13 mouse cellular contexts compared by ENCODE assay signal in genomic region chr10:83618819-83619440, GRCm38 (mm10). TPM values are rescaled to one million over a fixed set of nuclear protein-coding genes. Genes with fewer than 3 reads are reported as not detected.
DNase-seq lines count a peak whose midpoint lies in the region; ATAC-seq lines count a peak whose summit lies in the region.
"Had no signal": no experiment of that assay in that cellular context is flagged by ENCODE, and none has a peak within 500 bp of the region (broad histone marks: within the 10 kb centered on the region; RNA-seq: fewer than 3 reads in every experiment).

No protein-coding gene starts in this region.

- peaks cover 63% of the 10 kb centered on the region for H3K36me3 ChIP-seq in limb, embryonic 13.5 days
- peaks cover 42% of the 10 kb centered on the region for H3K36me3 ChIP-seq in limb, embryonic 10.5 days

- H3K9me3 ChIP-seq in limb, embryonic 13.5 days, result no peaks in the 10 kb centered on the region
- no peaks in the 10 kb centered on the region for H3K9me3 ChIP-seq in limb, embryonic 10.5 days (replicated peaks)
- H3K9me3 ChIP-seq: embryonic facial prominence, embryonic 12.5 days had no signal

- no peak overlapping the region for H3K4me3 ChIP-seq in limb, embryonic 13.5 days
- no peak overlapping the region for H3K4me3 ChIP-seq in limb, embryonic 10.5 days
- H3K4me3 ChIP-seq: embryonic facial prominence, embryonic 12.5 days had no signal

- no peaks in the 10 kb centered on the region for H3K27me3 ChIP-seq in limb, embryonic 13.5 days
- H3K27me3 ChIP-seq in limb, embryonic 10.5 days (ENCODE audit: low read depth, poor library complexity, severe bottlenecking), result no peaks in the 10 kb centered on the region
- H3K27me3 ChIP-seq: embryonic facial prominence, embryonic 12.5 days had no signal

- WGBS in limb, embryonic 13.5 days, result 83% methylated on average over 12 of the region's 12 CpGs
- WGBS in limb, embryonic 10.5 days, result 90% methylated on average over 12 of the region's 12 CpGs

- H3K4me2 ChIP-seq in limb, embryonic 13.5 days (replicated peaks), result no peak overlapping the region
- H3K4me2 ChIP-seq: embryonic facial prominence, embryonic 12.5 days; midbrain, embryonic 11.5 days had no signal

- H3K4me1 ChIP-seq in limb, embryonic 13.5 days, result 0 out of 2 replicates have a peak, but pooled peaks cover 4% of the 10 kb centered on the region
- no peaks in the 10 kb centered on the region for H3K4me1 ChIP-seq in limb, embryonic 10.5 days
- H3K4me1 ChIP-seq: embryonic facial prominence, embryonic 12.5 days had no signal

- no peak overlapping the region for H3K9ac ChIP-seq in limb, embryonic 13.5 days
- H3K9ac ChIP-seq: embryonic facial prominence, embryonic 12.5 days had no signal

- ATAC-seq in frontal cortex, adult (ENCODE audit: low TSS enrichment), result peak; percentile 81
- ATAC-seq in limb, embryonic 13.5 days (ENCODE audit: low FRiP score, low read depth), result 0 out of 2 replicates have a peak, but pooled peaks have one; percentile 5
- ATAC-seq: inflammation-experienced regulatory T-cells, adult 6 months had no signal

- no peak for DNase-seq in frontal cortex, postnatal 10 days (ENCODE audit: low spot score in 2 of 2)
- no peak for DNase-seq in limb, embryonic 10.5 days (ENCODE audit: low spot score)
- peak; percentile 47 for DNase-seq in gastrocnemius, adult 18-20 months (ENCODE audit: low spot score)
- DNase-seq in skeletal muscle tissue, adult 2 months (ENCODE audit: low read depth, low spot score), result peak; percentile 31
- no peak for DNase-seq in layer of hippocampus, postnatal 36 days
- no peak for DNase-seq in retina, postnatal 1 day
- DNase-seq: B cell, adult 2 months; lung, adult 2 months had no signal

- no peak overlapping the region for H3K27ac ChIP-seq in limb, embryonic 13.5 days
- no peak overlapping the region for H3K27ac ChIP-seq in limb, embryonic 10.5 days
- H3K27ac ChIP-seq: embryonic facial prominence, embryonic 12.5 days had no signal

RNA-seq across cellular contexts. Expression of gene Appl2, which starts 29.6 kb away (rescaled TPM):
- 67.8 and 69.7 TPM in 2 replicates for polyA plus RNA-seq in limb, embryonic 13.5 days (2015; fragmentation: Nextera tagmentation; extraction: Ambion mirVana)
- polyA plus RNA-seq in limb, embryonic 10.5 days (2016; fragmentation: Nextera tagmentation; extraction: Ambion mirVana), result 28.7 and 41.0 TPM in 2 replicates
- total RNA-seq in gastrocnemius, adult 18-20 months (2021), result 10 to 100 TPM; 17.8 to 18.4 TPM
- total RNA-seq in layer of hippocampus, postnatal 36 days (2021), result 10 to 100 TPM; 78.0 to 81.1 TPM

Comparison
In these comparisons a context has a peak if more than half of its experiments do, and no peak if none do; other contexts are left out.
1. DNase-seq: peak in gastrocnemius, adult 18-20 months (single experiment) and skeletal muscle tissue, adult 2 months (single experiment); none in frontal cortex, postnatal 10 days (0 of 2), limb, embryonic 10.5 days (single experiment), layer of hippocampus, postnatal 36 days (0 of 2) and retina, postnatal 1 day (single experiment).
2. RNA of gene Appl2, which starts 29.6 kb away (total RNA-seq): 78.0 to 81.1 TPM in layer of hippocampus, postnatal 36 days; 17.8 to 18.4 TPM in gastrocnemius, adult 18-20 months; every median in the first group is over 4 times any median in the second.